In genomic region chr17:35159638-35160037, GRCm38 (mm10) we compare ENCODE assay signal across 27 mouse cellular contexts. TPM values are rescaled to one million over a fixed set of nuclear protein-coding genes. Genes with fewer than 3 reads are reported as not detected.
"Had no signal": no experiment of that assay in that cellular context is flagged by ENCODE, and none has a peak within 500 bp of the region (broad histone marks: within the 10 kb centered on the region; RNA-seq: fewer than 3 reads in every experiment).

No protein-coding gene starts in this region.

- H3K27me3 ChIP-seq: heart, embryonic 12.5 days; hindbrain, embryonic 12.5 days; intestine, embryonic 15.5 days; limb, embryonic 12.5 days; liver, embryonic 13.5 days; liver, embryonic 15.5 days had no signal

- DNase-seq: gastrocnemius, adult 2 months; gastrocnemius, postnatal 10 days; gastrocnemius, postnatal 25 days; heart, adult 2 months; heart, postnatal 10 days; heart, postnatal 4 days; kidney, adult 18-20 months; kidney, adult 8-10 months; kidney, postnatal 10 days; kidney, postnatal 25 days; kidney, postnatal 4 days; liver; liver, embryonic 13.5 days had no signal

- H3K4me3 ChIP-seq: gastrocnemius, adult 2 months; heart, adult 2 months; heart, embryonic 10.5 days; heart, embryonic 12.5 days; hindbrain, embryonic 12.5 days; intestine, embryonic 15.5 days; layer of hippocampus, adult 2 months; left cerebral cortex, adult 2 months; limb, embryonic 10.5 days; limb, embryonic 12.5 days; liver, embryonic 13.5 days; liver, embryonic 15.5 days had no signal

- H3K4me2 ChIP-seq: heart, embryonic 12.5 days; hindbrain, embryonic 12.5 days; hindbrain, embryonic 14.5 days; intestine, embryonic 15.5 days; limb, embryonic 12.5 days; liver, embryonic 11.5 days; liver, embryonic 13.5 days; liver, embryonic 15.5 days had no signal

- H3K27ac ChIP-seq: gastrocnemius, adult 2 months; heart, adult 2 months; heart, embryonic 10.5 days; hindbrain, embryonic 10.5 days; hindbrain, embryonic 12.5 days; hindbrain, embryonic 14.5 days; intestine, embryonic 15.5 days; layer of hippocampus, adult 2 months; left cerebral cortex, adult 2 months; limb, embryonic 10.5 days; limb, embryonic 12.5 days; liver, embryonic 13.5 days; liver, embryonic 15.5 days had no signal

RNA-seq across cellular contexts. Expression of gene Apom, which starts 27.8 kb away (rescaled TPM):
- polyA plus RNA-seq: heart, adult 2 months; hindbrain, embryonic 12.5 days; hindbrain, embryonic 16.5 days; inflammation-experienced regulatory T-cells, adult 6 months had no signal
